Mouse (Mus musculus) kidney, adult 18-20 months (tissue): ENCODE data around the gene Padi6.
A peak's percentile ranks its signal among the peaks of the same experiment; 100 is the strongest.

Experiments
- DNase-seq: peaks from one replicate; pipeline ENCODE4 v3.0.0; 2021

Gene Padi6

GRCm38 (mm10) chr4:140747978-140748377 lies 5.5 kb upstream of the Padi6 start:
- DNase-seq, result no peak

- peak; percentile 26 for DNase-seq
Observed at GRCm38 (mm10) chr4:140744654-140745053, 2.2 kb upstream of the Padi6 start.

GRCm38 (mm10) chr4:140743086-140743485 lies 643 bp upstream of the Padi6 start:
- DNase-seq, result no peak

DNA sequence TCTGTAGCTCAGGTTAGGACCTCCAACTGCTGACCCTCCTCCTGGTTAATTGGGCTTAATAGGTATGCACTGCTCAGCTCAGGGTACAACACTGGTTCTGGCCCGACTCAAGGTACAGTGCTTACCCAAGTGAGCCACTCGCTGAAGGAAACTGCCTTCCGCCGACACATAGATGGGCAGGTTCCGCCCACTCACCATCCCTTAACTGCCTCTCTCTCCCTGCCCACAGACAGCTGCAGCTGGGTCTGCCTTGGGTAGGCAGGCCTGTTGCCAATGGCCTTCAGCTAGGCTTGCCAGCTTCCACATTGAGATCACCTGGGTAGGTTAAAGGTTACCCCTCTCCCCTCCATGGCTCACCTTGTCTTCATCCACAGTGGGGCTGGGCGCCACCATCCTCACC lies 1.0 kb downstream of the Padi6 start:
- DNase-seq, result no peak

- DNase-seq, result no peak
Observed at GRCm38 (mm10) chr4:140740655-140741054, 1.8 kb downstream of the Padi6 start.

- no peak for DNase-seq
Observed at GRCm38 (mm10) chr4:140732871-140733270, 9.6 kb downstream of the Padi6 start.

DNA sequence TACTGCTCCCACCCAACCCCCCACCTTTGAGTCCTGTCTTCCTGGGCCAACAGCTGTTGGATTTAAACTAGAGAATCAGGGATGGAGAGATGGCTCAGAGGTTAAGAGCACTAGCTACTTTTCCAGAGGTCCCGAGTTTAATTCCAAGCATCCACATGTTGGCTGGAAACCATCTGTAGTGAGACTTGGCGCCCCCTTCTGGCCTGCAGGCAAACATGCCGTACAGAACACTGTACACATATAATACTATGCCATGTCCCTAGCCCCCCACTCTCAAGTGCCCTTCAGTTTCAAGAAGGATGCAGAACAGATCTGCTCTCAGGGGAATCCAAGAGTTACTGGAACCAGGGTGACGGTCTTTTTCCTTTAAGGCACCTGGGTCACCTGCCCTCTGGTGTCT lies 10.8 kb downstream of the Padi6 start:
- no peak for DNase-seq

DNA sequence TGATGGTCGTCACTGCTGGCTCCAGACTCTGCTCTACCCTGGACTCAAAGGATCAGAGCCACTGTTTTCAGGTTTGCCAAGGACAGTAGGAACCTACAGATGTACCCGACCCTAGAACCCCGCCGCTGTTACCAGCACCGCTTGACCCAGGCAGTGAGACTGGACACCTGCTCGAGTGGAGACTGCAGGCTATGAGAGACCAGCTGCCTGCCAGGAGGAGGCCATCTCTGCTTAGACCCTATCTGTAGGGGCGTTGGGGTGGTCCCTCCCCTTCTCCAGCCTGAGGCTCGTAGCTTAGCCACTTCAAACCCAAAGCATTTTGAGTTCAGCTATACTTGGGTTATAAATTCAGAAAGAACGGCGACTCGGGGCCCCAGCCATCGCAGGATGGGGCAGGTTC lies 15.5 kb downstream of the Padi6 start:
- no peak for DNase-seq

- no peak for DNase-seq
Observed at GRCm38 (mm10) chr4:140724739-140725138, 17.7 kb downstream of the Padi6 start.

DNA sequence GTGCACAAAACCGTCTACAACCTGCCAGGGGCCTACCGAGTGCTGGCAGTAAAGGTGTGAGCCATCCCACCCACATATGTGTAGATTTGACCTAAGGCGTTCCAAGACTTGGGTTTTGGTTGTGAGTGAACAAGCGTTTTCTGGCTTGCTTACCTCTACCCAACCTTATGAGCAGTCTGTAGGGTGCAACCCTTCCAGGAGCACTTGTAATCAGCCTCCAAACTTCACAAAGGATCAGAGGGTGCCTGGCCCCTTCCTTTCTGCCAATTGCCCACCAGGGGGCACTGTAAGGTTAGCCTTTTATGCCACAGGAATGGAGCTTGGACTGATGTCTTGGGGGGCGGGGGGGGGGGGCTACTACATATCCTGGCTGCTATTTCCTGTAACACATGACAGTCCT lies 18.6 kb downstream of the Padi6 start:
- no peak for DNase-seq

- DNase-seq, result no peak
Observed at GRCm38 (mm10) chr4:140723192-140723591, 19.3 kb downstream of the Padi6 start.

- no peak for DNase-seq
Observed at GRCm38 (mm10) chr4:140722710-140723109, 19.7 kb downstream of the Padi6 start.

DNA sequence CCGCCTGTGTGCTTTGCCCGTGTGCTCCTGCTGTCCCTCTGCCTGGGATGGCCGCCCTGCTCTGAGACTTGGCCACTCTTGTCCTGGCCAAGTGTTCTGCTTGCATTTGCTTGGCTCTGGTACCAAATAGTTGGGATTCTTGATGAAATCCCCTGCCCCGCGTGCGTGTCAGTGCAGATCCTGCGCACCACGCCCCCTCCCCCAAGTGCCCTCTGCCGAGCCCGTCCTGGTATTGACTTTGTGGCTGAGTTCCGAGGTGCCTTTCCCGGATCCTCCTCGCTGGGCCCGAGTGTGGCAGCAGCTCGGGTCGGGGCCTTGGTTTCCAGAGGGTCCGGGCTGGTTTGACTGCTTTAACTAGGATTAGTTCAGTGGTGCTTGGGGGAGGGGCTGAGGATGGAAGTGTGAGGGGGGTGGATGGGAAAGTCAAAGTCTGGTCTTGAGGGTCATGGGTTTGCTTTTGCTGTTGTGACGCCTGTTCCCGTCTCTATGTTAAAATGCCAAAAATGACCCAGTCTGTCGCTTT lies 20.4 kb downstream of the Padi6 start:
- DNase-seq, result no peak

DNA sequence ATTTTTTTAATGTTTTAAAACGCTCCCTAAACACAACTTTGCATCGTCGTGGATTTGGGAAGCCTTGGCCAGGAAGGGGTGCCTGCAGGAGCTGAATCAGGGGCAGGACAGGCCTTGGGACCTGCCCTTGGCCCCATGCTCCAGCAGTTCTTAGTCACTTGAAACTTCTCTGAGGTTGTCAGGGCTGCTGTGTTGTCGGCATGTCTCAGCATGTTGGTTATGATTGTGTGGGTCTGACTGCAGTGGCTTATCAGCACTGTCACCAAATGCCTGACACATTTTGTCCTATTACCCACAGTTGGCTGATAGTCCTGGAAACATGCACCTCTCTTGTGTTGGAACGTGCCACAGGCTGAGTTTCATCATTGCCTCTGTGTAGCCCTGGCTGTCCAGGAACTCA lies 22.4 kb downstream of the Padi6 start:
- no peak for DNase-seq

DNA sequence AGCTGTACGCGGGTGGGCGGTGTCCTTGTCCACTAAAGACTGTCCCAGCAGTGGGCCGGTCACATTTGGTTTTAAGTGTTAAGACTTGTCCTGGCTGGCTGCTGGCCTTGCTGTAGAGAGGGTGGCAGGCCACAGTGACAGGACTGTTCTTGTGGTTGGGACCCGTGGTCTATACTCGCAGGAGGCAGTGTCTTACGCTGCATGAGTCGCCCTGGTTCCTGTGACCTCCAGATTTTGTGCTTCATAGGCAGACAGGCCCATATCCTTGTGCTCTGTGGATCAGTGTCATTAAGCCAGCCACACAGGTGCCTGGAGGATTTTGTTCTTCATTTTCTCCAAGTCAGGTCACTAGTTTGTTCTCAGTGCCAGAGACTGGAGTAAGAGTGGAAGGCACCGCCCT lies 24.0 kb downstream of the Padi6 start:
- no peak for DNase-seq

- no peak for DNase-seq
Observed at GRCm38 (mm10) chr4:140716994-140717393, 25.4 kb downstream of the Padi6 start.

GRCm38 (mm10) chr4:140714586-140714985 lies 27.9 kb downstream of the Padi6 start:
- DNase-seq, result no peak

GRCm38 (mm10) chr4:140713480-140714365 lies 28.7 kb downstream of the Padi6 start:
- DNase-seq, result peak; percentile 90

DNA sequence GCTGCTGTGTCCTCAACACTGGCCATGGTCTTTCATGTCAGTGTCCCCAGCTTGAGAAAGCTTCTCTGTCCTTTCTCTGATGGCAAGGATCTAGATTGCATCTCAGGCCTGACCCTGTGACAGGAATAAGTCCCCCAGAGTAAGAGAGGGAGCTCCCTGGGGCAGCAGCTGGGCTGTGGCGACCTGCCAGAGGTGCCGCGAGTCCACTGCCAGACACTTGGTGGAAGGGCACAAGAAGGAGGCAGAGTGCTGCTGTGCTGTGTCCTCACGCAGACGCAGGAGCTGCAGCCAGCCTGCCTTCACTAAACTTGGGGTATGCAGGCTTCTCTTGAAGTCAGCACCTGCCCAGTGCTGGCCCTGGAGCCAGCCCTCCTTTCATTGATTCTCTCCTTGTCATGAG lies 31.1 kb downstream of the Padi6 start:
- DNase-seq, result no peak

DNA sequence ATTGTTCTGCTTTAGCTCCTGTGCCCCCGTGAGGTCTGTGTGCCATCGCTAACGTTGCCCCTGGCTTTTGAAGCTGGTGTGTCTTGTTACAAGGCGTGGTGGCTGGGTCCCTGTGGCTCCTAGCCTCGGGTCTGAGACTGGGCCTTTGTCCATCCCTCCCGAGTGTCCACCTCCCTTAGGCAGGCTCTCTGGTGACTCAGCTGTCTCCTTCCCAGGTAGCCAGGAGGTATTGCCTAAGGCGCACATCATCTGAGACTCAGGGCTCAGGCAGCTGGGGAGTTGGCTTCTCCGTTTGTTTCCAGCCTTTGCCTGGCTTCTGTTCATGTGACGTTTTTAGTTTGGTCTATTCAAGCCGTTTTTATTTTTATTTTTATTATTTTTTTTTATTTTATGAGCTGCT lies 31.7 kb downstream of the Padi6 start:
- DNase-seq, result no peak

GRCm38 (mm10) chr4:140709617-140710016 lies 32.8 kb downstream of the Padi6 start:
- no peak for DNase-seq

DNA sequence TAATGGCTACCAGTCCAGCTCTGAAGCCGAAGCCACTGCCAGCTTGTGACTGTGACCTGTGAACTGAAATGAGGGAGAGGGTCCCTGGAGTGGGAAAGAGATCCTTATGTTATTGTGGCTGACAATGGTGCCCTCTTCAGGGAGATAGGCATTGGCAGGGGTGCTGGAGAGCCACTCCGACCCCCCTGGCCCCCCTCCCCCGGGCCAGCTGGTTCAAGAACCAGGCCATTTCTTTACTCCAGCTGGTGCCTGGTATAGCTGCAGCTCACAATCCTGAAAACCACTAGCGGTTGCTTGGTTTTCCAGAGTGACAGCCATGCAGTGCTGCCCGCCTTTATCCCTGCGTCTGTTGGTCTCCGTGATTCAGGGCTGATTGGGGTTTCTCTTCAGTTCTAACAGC lies 33.3 kb downstream of the Padi6 start:
- no peak for DNase-seq

- no peak for DNase-seq
Observed at GRCm38 (mm10) chr4:140708297-140708927, 34.0 kb downstream of the Padi6 start.

- no peak for DNase-seq
Observed at GRCm38 (mm10) chr4:140707615-140708014, 34.8 kb downstream of the Padi6 start.
